Mouse (Mus musculus): ENCODE results near the gene Adora3.

Gene Adora3

DNA sequence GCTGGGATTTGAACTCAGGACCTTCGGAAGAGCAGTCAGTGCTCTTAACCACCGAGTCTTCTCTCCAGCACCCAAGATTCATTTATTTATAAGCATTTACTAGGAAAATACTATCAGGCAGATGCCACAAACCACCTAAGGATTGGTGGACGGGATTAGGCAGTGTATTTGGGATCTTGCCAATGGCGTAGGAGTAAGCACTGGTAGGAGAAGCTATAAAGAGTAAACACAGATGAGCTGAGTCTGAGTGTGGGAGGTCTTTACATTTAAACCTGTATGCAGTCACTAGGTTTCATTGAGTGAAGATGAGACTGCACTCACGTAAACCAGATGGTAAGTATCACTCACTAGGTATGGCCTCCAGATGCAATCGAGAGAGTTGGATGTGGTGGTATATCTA lies 63.3 kb downstream of the Adora3 start:
- no peak for DNase-seq (ENCODE audit: low spot score)

DNA sequence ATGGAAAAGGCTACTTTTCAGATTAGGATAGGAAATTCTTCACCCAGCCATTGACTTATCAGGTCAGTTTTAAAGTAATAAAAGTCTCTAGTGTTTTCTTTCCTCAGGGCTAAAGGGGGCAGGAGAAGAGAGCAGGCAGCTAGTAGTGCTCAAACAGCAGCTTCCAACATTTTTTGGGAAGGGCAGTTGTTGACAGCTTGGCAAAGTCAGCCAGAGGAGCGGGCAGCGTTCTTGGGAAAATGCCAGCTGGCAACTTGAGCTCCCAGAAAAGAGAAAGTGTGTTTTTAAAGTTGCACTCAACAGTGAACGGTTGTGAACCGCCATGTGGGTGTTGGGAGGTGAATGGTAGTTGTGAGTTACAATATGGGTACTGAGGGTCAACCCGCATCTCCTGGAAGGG lies 64.4 kb downstream of the Adora3 start:
- DNase-seq (ENCODE audit: low spot score) = no peak

DNA sequence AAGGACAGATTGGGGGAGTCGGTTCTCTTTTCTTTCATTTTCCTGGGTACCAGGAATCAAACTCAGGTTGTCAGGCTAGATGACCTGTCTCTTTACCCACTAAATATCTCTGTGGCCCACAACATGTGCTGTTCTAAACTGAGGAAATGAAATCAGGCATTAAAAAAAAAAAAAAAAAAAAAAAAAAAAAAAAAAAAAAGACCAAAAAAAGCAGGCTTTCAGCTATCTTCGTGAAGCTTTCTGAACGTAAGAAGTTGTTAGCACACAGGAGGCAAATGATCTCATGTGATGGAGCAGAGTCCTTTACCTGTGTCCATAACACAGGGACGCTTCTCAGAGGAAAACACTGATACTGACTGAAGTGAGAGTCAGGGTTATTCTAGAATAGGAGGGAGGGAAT lies 65.5 kb downstream of the Adora3 start:
- no peak for DNase-seq (ENCODE audit: low spot score)

GRCm38 (mm10) chr3:105951348-105951747 lies 80.7 kb downstream of the Adora3 start:
- no peak for DNase-seq (ENCODE audit: low spot score)

GRCm38 (mm10) chr3:105957235-105957634 lies 86.6 kb downstream of the Adora3 start:
- no peak for DNase-seq (ENCODE audit: low spot score)

- DNase-seq (ENCODE audit: low spot score) = no peak
Observed at GRCm38 (mm10) chr3:105958204-105958603, 87.5 kb downstream of the Adora3 start.

Measured in layer of hippocampus, adult 9-10 months (tissue).